9 mouse cellular contexts compared by ENCODE assay signal in the genomic region with DNA sequence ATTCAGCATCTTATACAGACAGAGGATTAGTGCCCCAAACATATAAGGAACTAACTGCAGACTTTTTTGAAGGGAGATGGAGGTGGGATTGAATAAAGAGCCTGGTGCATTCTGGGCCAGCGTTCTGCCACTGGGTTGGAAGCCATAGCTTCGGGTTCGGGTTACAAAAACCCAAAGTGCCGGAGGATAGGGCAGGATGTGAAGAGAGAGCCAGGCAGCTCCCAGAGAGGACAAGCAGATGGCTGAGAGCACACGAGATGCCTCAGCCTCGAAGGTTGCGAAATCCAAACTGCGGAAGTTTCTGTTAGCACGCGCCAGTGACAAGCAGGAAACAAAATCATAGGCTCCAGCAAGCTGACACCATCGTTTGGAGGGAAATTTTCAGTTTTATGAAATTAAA. TPM values are rescaled to one million over a fixed set of nuclear protein-coding genes. Genes with fewer than 3 reads are reported as not detected.
DNase-seq lines count a peak whose midpoint lies in the region; ATAC-seq lines count a peak whose summit lies in the region.
"Had no signal": no experiment of that assay in that cellular context is flagged by ENCODE, and none has a peak within 500 bp of the region (broad histone marks: within the 10 kb centered on the region; RNA-seq: fewer than 3 reads in every experiment).

No protein-coding gene starts in this region.

- intact Hi-C loops in heart, postnatal 36 days (cut with DNase I), result no loop called here

- ATAC-seq in common myeloid progenitor, adult 5-6 weeks (replicated peaks; ENCODE audit: low read depth, poor library complexity, severe bottlenecking), result peak; percentile 78
- ATAC-seq in megakaryocyte progenitor cell, adult 5-6 weeks (replicated peaks; ENCODE audit: poor library complexity), result peak; percentile 71

- DNase-seq in layer of hippocampus, adult 9-11 months, result peak; percentile 69
- no peak for DNase-seq in layer of hippocampus, postnatal 14 days (ENCODE audit: low spot score in 2 of 2)
- DNase-seq in heart, postnatal 36 days, result peak; percentile 39 to 53
- DNase-seq in neural tube, embryonic 10.5 days (ENCODE audit: extremely low spot score, low spot score), result no peak
- no peak for DNase-seq in cerebellum, adult 9-10 months
- no peak for DNase-seq in spleen, adult 12 weeks (ENCODE audit: low spot score)
- DNase-seq: right cerebral cortex, postnatal 4 days had no signal

RNA-seq across cellular contexts. Expression of gene Trp53rkb, which starts 20.9 kb away (rescaled TPM):
- 1 to 10 TPM; 5.2 to 6.7 TPM for total RNA-seq in layer of hippocampus, postnatal 14 days (2021)
- total RNA-seq in common myeloid progenitor, adult 5-6 weeks (2017), result 0.50 and 1.6 TPM in 2 replicates
- 1 to 10 TPM; 1.6 to 2.4 TPM for total RNA-seq in heart, postnatal 36 days (2021)
- total RNA-seq in megakaryocyte progenitor cell, adult 5-6 weeks (2015), result 3.2 and 5.6 TPM in 2 replicates
- total RNA-seq in megakaryocyte progenitor cell, adult 5-6 weeks (2017), result 1.1 and 2.5 TPM in 2 replicates

RNA-seq across cellular contexts. Expression of gene Arfgef2, which starts 34.0 kb away (rescaled TPM):
- 10 to 100 TPM; 44.5 to 46.0 TPM for total RNA-seq in layer of hippocampus, postnatal 14 days (2021)
- 21.3 and 31.1 TPM in 2 replicates for total RNA-seq in common myeloid progenitor, adult 5-6 weeks (2017)
- 10 to 100 TPM; 42.0 to 44.1 TPM for total RNA-seq in heart, postnatal 36 days (2021)
- total RNA-seq in megakaryocyte progenitor cell, adult 5-6 weeks (2015), result 14.8 and 16.3 TPM in 2 replicates
- 15.2 and 17.3 TPM in 2 replicates for total RNA-seq in megakaryocyte progenitor cell, adult 5-6 weeks (2017)

RNA-seq across cellular contexts. Expression of gene Prex1, which starts 57.8 kb away (rescaled TPM):
- total RNA-seq in layer of hippocampus, postnatal 14 days (2021), result 10 to 100 TPM; 88.0 to 89.3 TPM
- 18.5 and 26.2 TPM in 2 replicates for total RNA-seq in common myeloid progenitor, adult 5-6 weeks (2017)
- 1 to 10 TPM; 5.7 to 6.1 TPM for total RNA-seq in heart, postnatal 36 days (2021)
- 18.9 and 22.3 TPM in 2 replicates for total RNA-seq in megakaryocyte progenitor cell, adult 5-6 weeks (2015)
- total RNA-seq in megakaryocyte progenitor cell, adult 5-6 weeks (2017), result 16.4 and 18.2 TPM in 2 replicates

Comparison
In these comparisons a context has a peak if more than half of its experiments do, and no peak if none do; other contexts are left out.
1. DNase-seq: peak in layer of hippocampus, adult 9-11 months (single experiment) and heart, postnatal 36 days (2 of 2); none in layer of hippocampus, postnatal 14 days (0 of 2), neural tube, embryonic 10.5 days (single experiment), cerebellum, adult 9-10 months (single experiment) and spleen, adult 12 weeks (single experiment).